Mouse (Mus musculus) intestine, postnatal 0 days (tissue): ENCODE data around the gene Gsk3a. TPM values are rescaled to one million over a fixed set of nuclear protein-coding genes. Genes with fewer than 3 reads are reported as not detected.
A peak's percentile ranks its signal among the peaks of the same experiment; 100 is the strongest.

Source experiments
- ATAC-seq: fragments of 200-750 bp; cut with Nextera tagmentation; 2 replicates; pipeline ENCODE4 v1.8.0; 2017; ENCODE audit warnings: mild to moderate bottlenecking, moderate TSS enrichment, moderate library complexity
- H3K27ac ChIP-seq: fragments of 300-500 bp; sonication (generic); 2 replicates; pipeline ENCODE4 v1.5.1; 2014; ENCODE audit warnings: mild to moderate bottlenecking, low read depth, low read length, moderate library complexity
- H3K27me3 ChIP-seq: fragments of 300-500 bp; sonication (generic); replicated peaks from 2 replicates; pipeline ENCODE4 v1.6.1; 2014; ENCODE audit warnings: low read length, mixed read lengths; ENCODE audit not compliant: control insufficient read depth, insufficient read depth
- H3K36me3 ChIP-seq: fragments of 300-500 bp; sonication (generic); 2 replicates; pipeline ENCODE4 v1.6.1; 2014; ENCODE audit warnings: mild to moderate bottlenecking, moderate library complexity; ENCODE audit not compliant: control insufficient read depth, insufficient read depth
- H3K4me1 ChIP-seq: fragments of 300-500 bp; sonication (generic); replicated peaks from 2 replicates; pipeline ENCODE4 v1.6.1; 2014; ENCODE audit warnings: antibody characterized with exemption, low read length, mixed read lengths; ENCODE audit not compliant: control insufficient read depth, insufficient read depth
- H3K4me2 ChIP-seq: fragments of 300-500 bp; sonication (generic); replicated peaks from 2 replicates; pipeline ENCODE4 v1.6.1; 2014; ENCODE audit warnings: low read depth, mild to moderate bottlenecking, moderate library complexity
- H3K4me3 ChIP-seq: fragments of 300-500 bp; sonication (generic); 2 replicates; pipeline ENCODE4 v1.5.1; 2014; ENCODE audit warnings: low read depth, low read length
- H3K9ac ChIP-seq: fragments of 300-500 bp; sonication (generic); 2 replicates; pipeline ENCODE4 v1.6.1; 2014; ENCODE audit warnings: mild to moderate bottlenecking, low read depth, low read length
- H3K9me3 ChIP-seq: fragments of 300-500 bp; sonication (generic); 2 replicates; pipeline ENCODE4 v1.6.1; 2016; ENCODE audit warnings: mixed run types; ENCODE audit not compliant: control insufficient read depth
- CTCF ChIP-seq: sonication (generic); IDR thresholded peaks from 2 replicates; pipeline ENCODE4 v1.5.1; 2016; ENCODE audit warnings: low read depth, mild to moderate bottlenecking, control low read depth, antibody characterized with exemption, moderate library complexity
- WGBS: fragments of 180-500 bp; shearing (Covaris S2); extraction: QIAGEN DNeasy Blood & Tissue Kit; methylation state at CpG from one replicate; pipeline ENCODE4 v1.1.7; 2014; 5-methylcytosine and 5-hydroxymethylcytosine counted together
- polyA plus RNA-seq: library from polyadenylated mRNA; unstranded; fragments of >200 nt; fragmentation: Nextera tagmentation; extraction: Ambion mirVana; gene quantifications from 2 replicates; pipeline ENCODE4 v1.2.1, GENCODE M21; 2015

Gene Gsk3a
- polyA plus RNA-seq, 1 experiment from 2014 or later, result 9.7 TPM

DNA sequence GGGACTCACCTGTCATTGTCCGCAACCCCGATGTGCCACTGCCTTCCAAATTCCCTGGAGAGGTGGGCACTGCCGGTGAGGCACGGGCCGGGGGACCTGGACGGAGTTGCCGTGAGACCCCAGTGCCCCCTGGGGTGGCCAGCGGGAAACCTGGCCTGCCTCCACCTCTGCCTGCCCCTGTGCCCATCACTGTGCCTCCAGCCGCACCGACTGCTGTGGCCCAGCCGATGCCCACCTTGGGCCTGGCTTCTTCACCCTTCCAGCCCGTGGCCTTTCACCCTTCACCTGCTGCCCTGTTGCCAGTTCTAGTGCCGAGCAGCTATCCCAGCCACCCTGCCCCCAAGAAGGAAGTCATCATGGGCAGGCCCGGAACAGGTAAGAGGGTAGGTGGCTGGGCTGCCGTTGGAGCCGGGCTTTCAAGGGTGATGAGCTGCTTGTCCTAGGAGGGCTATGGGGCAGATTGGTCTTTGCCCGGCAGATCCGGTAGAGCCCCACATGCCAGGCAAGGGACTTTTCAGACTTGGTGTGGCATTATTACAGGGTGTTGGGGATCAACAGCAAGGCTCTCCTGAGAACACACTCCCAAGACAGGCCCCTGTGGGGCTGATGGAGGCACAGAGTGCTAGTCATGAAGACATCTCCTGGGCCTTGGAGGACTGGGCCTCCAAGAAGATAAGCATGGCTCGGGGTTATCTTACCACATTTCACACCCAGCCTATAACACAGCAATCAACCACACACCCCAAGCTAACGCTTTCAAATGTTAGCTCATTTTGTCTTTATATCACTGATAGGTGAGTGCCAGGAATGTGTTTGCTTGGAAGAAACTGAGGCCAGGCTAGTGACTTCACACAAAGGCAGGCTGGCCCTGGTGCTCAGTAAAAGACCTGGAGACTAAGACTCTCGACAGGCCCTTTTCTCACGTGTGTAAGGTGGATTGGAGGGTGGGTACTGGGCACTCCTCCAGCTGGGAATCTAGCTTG, 35.9 kb upstream of the Gsk3a start:
- Histone ChIP-seq H3K9me3 (no peaks in the 10 kb centered on the region), H3K9ac (no peak overlapping the region), H3K4me3 (no peak overlapping the region), H3K4me1 (peaks cover 19% of the 10 kb centered on the region; the same call in 1 of the 2 replicates), H3K27ac (no peak overlapping the region), H3K27me3 (no peaks in the 10 kb centered on the region), H3K36me3 (peaks cover 27% of the 10 kb centered on the region), H3K4me2 (0 out of 2 replicates have a peak overlapping the region, but pooled peaks have one; percentile 9)
- ATAC-seq, result no peak
- WGBS, result 84% methylated on average over 22 of the region's 22 CpGs
- TF ChIP-seq CTCF, result no peak

DNA sequence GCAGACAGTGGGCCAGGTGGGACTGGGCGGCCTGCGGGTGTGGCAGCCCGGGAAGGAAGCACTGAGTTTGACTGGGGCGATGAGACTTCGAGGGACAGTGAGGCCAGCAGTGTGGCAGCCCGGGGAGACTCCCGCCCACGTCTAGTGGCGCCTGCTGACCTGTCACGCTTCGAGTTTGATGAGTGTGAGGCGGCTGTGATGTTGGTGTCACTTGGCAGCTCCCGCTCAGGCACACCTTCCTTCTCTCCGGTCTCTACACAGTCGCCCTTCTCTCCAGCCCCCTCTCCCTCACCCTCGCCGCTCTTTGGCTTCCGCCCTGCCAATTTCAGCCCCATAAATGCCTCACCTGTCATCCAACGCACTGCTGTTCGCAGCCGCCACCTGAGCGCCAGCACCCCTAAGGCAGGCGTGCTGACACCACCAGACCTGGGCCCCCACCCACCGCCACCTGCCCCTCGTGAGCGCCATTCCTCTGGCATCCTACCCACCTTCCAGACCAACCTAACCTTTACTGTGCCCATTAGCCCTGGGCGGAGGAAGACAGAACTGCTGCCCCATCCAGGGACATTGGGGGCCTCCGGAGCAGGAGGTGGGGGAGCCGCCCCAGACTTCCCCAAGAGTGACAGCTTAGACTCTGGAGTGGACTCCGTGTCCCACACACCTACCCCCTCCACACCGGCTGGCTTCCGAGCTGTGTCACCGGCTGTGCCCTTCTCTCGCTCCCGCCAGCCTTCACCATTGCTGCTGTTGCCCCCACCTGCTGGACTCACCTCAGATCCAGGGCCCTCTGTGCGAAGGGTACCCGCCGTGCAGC, 35.0 kb upstream of the Gsk3a start:
- Histone ChIP-seq H3K9ac (no peak overlapping the region), H3K4me2 (no peak overlapping the region), H3K27ac (no peak overlapping the region), H3K36me3 (peaks cover 27% of the 10 kb centered on the region), H3K9me3 (no peaks in the 10 kb centered on the region), H3K27me3 (no peaks in the 10 kb centered on the region), H3K4me3 (no peak overlapping the region), H3K4me1 (peaks cover 15% of the 10 kb centered on the region; the same call in 1 of the 2 replicates)
- no peak for ATAC-seq
- TF ChIP-seq CTCF, result no peak
- WGBS, result 87% methylated on average over 37 of the region's 38 CpGs

DNA sequence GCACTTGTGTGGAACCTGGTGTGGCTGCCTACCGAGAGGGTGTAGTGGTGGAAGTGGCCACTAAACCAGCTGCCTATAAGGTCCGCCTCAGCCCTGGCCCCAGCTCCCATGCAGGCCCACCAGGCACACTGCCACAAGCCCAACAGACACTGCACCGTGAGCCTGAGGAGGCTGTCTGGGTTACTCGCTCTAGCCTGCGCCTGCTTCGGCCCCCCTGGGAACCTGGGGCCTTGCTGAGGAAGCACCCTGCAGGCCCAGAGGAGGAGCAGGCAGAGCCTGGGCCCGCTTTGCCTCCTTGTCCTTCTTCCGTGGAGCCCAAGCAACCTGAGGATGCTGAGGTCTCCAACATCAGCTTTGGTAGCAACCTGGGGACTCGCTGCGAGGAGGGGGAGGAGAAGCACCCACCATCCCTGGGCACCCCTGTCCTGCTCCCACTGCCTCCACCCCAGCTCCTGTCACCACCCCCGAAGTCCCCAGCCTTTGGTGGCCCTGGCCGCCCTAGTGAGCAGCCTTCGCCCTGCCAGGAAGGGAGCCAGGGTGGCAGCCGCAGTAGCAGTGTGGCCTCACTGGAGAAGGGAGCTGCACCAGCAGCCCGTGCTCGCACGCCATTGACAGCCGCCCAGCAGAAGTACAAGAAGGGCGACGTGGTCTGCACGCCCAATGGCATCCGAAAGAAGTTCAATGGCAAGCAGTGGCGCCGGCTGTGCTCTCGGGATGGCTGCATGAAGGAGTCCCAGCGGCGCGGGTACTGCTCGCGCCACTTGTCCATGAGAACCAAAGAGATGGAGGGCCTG, 34.2 kb upstream of the Gsk3a start:
- no peak overlapping the region for H3K27ac ChIP-seq
- H3K9ac ChIP-seq, result no peak overlapping the region
- no peaks in the 10 kb centered on the region for H3K9me3 ChIP-seq
- WGBS, result 91% methylated on average over 30 of the region's 30 CpGs
- H3K36me3 ChIP-seq, result peaks cover 27% of the 10 kb centered on the region
- TF ChIP-seq CTCF, result no peak
- H3K4me2 ChIP-seq, result no peak overlapping the region
- no peak for ATAC-seq
- H3K27me3 ChIP-seq, result no peaks in the 10 kb centered on the region
- no peak overlapping the region for H3K4me3 ChIP-seq
- H3K4me1 ChIP-seq, result peaks cover 11% of the 10 kb centered on the region; the same call in 1 of the 2 replicates

DNA sequence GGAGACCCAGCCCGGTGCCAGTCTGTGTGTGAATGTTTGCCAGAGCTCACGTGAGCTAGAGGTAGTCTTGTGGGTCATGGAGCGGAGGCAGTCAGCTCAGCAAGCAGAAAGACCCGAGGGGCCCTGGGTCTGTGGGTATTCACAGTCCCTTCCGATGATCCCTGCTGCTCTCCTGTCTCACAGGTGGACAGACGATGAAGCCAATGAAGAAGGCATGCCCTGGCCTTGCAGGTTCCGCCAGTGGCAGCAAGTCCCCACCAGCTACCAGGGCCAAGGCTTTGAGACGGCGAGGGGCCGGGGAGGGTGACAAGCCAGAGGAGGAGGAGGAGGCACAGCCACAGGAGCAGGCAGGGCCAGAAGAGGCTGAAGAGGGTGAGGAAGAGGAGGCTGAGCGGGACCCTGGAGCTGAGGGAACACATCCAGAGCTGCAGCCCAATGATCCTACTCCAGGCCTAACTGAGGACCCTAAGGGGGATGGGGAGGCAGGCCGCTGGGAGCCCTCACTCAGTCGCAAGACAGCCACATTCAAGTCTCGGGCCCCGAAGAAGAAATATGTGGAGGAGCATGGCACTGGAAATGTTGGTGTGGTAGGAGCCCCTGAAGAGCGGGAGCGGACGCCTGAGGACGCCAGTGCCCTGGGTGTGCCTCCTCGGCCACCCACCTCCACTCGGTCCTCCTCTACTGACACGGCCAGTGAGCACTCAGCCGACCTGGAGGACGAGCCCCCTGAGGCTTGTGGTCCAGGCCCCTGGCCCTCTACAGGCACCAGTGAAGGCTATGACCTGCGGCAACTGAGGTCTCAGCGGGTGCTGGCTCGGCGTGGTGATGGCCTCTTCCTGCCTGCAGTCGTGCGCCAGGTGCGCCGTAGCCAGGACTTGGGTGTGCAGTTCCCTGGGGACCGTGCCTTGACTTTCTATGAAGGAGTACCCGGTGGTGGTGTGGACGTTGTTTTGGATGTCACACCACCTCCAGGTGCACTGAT, 33.3 kb upstream of the Gsk3a start:
- TF ChIP-seq CTCF, result no peak
- WGBS, result 92% methylated on average over 35 of the region's 35 CpGs
- H3K4me2 ChIP-seq, result no peak overlapping the region
- no peaks in the 10 kb centered on the region for H3K27me3 ChIP-seq
- no peak overlapping the region for H3K9ac ChIP-seq
- ATAC-seq, result no peak
- peaks cover 27% of the 10 kb centered on the region for H3K36me3 ChIP-seq
- peaks cover 7% of the 10 kb centered on the region; the same call in 1 of the 2 replicates for H3K4me1 ChIP-seq
- no peak overlapping the region for H3K27ac ChIP-seq
- no peaks in the 10 kb centered on the region for H3K9me3 ChIP-seq
- no peak overlapping the region for H3K4me3 ChIP-seq
